Mouse (Mus musculus): ENCODE measurements around the gene Bfsp2. TPM values are rescaled to one million over a fixed set of nuclear protein-coding genes. Genes with fewer than 3 reads are reported as not detected.

The Bfsp2 gene
- polyA plus RNA-seq, 1 experiment from 2014 or later: 0.53 TPM

- WGBS: 63% methylated on average over 6 of the region's 6 CpGs
- no peaks in the 10 kb centered on the region for H3K4me1 ChIP-seq
- H3K27ac ChIP-seq: no peak overlapping the region
- H3K9ac ChIP-seq: no peak overlapping the region
- ATAC-seq (ENCODE audit: insufficient read depth, low FRiP score, low read depth): no peak
- H3K27me3 ChIP-seq (replicated peaks): no peaks in the 10 kb centered on the region
- H3K36me3 ChIP-seq: no peaks in the 10 kb centered on the region
- H3K9me3 ChIP-seq: no peaks in the 10 kb centered on the region
- H3K4me3 ChIP-seq (replicated peaks): no peak overlapping the region
- H3K4me2 ChIP-seq: no peak overlapping the region
Observed at GRCm38 (mm10) chr9:103391796-103392372, 88.3 kb downstream of the Bfsp2 start.

GRCm38 (mm10) chr9:103389261-103389660, 91.0 kb downstream of the Bfsp2 start:
- WGBS: 78% methylated on average over 6 of the region's 6 CpGs
- no peak overlapping the region for H3K9ac ChIP-seq
- H3K4me1 ChIP-seq: no peaks in the 10 kb centered on the region
- no peak for ATAC-seq (ENCODE audit: insufficient read depth, low FRiP score, low read depth)
- H3K9me3 ChIP-seq: no peaks in the 10 kb centered on the region
- no peaks in the 10 kb centered on the region for H3K27me3 ChIP-seq (replicated peaks)
- H3K36me3 ChIP-seq: no peaks in the 10 kb centered on the region
- no peak overlapping the region for H3K4me2 ChIP-seq
- no peak overlapping the region for H3K27ac ChIP-seq
- no peak overlapping the region for H3K4me3 ChIP-seq (replicated peaks)

- no peaks in the 10 kb centered on the region for H3K27me3 ChIP-seq (replicated peaks)
- no peak overlapping the region for H3K27ac ChIP-seq
- H3K36me3 ChIP-seq: no peaks in the 10 kb centered on the region
- WGBS: 45% methylated on average over 10 of the region's 10 CpGs
- ATAC-seq (ENCODE audit: insufficient read depth, low FRiP score, low read depth): no peak
- H3K4me1 ChIP-seq: 0 out of 2 replicates have a peak, but pooled peaks cover 2% of the 10 kb centered on the region
- no peak overlapping the region for H3K9ac ChIP-seq
- no peaks in the 10 kb centered on the region for H3K9me3 ChIP-seq
- H3K4me2 ChIP-seq: no peak overlapping the region
- H3K4me3 ChIP-seq (replicated peaks): no peak overlapping the region
Observed at GRCm38 (mm10) chr9:103387011-103387653, 93.1 kb downstream of the Bfsp2 start.

- Histone ChIP-seq H3K9ac (no peak overlapping the region), H3K9me3 (no peaks in the 10 kb centered on the region), H3K4me3 (replicated peaks) (no peak overlapping the region), H3K27me3 (replicated peaks) (no peaks in the 10 kb centered on the region), H3K36me3 (no peaks in the 10 kb centered on the region), H3K4me2 (no peak overlapping the region), H3K4me1 (0 out of 2 replicates have a peak, but pooled peaks cover 2% of the 10 kb centered on the region), H3K27ac (no peak overlapping the region)
- no peak for ATAC-seq (ENCODE audit: insufficient read depth, low FRiP score, low read depth)
- WGBS: 32% methylated on average over 5 of the region's 5 CpGs
Observed at GRCm38 (mm10) chr9:103386573-103386972, 93.6 kb downstream of the Bfsp2 start.

- ATAC-seq (ENCODE audit: insufficient read depth, low FRiP score, low read depth): no peak
- no peak overlapping the region for H3K27ac ChIP-seq
- no peaks in the 10 kb centered on the region for H3K9me3 ChIP-seq
- H3K4me1 ChIP-seq: 0 out of 2 replicates have a peak, but pooled peaks cover 2% of the 10 kb centered on the region
- H3K4me2 ChIP-seq: no peak overlapping the region
- WGBS: 19% methylated on average over 1 of the region's 1 CpGs
- no peaks in the 10 kb centered on the region for H3K27me3 ChIP-seq (replicated peaks)
- no peak overlapping the region for H3K4me3 ChIP-seq (replicated peaks)
- H3K9ac ChIP-seq: no peak overlapping the region
- H3K36me3 ChIP-seq: no peaks in the 10 kb centered on the region
Observed at GRCm38 (mm10) chr9:103385600-103385999, 94.6 kb downstream of the Bfsp2 start.

GRCm38 (mm10) chr9:103384141-103384796, 96.0 kb downstream of the Bfsp2 start:
- no peak overlapping the region for H3K4me2 ChIP-seq
- H3K9ac ChIP-seq: no peak overlapping the region
- no peaks in the 10 kb centered on the region for H3K9me3 ChIP-seq
- no peaks in the 10 kb centered on the region for H3K27me3 ChIP-seq (replicated peaks)
- 0 out of 2 replicates have a peak, but pooled peaks cover 2% of the 10 kb centered on the region for H3K4me1 ChIP-seq
- WGBS: 71% methylated on average over 4 of the region's 4 CpGs
- no peaks in the 10 kb centered on the region for H3K36me3 ChIP-seq
- no peak overlapping the region for H3K27ac ChIP-seq
- H3K4me3 ChIP-seq (replicated peaks): no peak overlapping the region
- no peak for ATAC-seq (ENCODE audit: insufficient read depth, low FRiP score, low read depth)

- no peak overlapping the region for H3K27ac ChIP-seq
- H3K4me3 ChIP-seq (replicated peaks): no peak overlapping the region
- no peak for ATAC-seq (ENCODE audit: insufficient read depth, low FRiP score, low read depth)
- no peaks in the 10 kb centered on the region for H3K27me3 ChIP-seq (replicated peaks)
- H3K9me3 ChIP-seq: no peaks in the 10 kb centered on the region
- no peak overlapping the region for H3K9ac ChIP-seq
- no peak overlapping the region for H3K4me2 ChIP-seq
- 0 out of 2 replicates have a peak, but pooled peaks cover 2% of the 10 kb centered on the region for H3K4me1 ChIP-seq
- no peaks in the 10 kb centered on the region for H3K36me3 ChIP-seq
- WGBS: 88% methylated on average over 1 of the region's 1 CpGs
Observed at GRCm38 (mm10) chr9:103383576-103383975, 96.6 kb downstream of the Bfsp2 start.

GRCm38 (mm10) chr9:103382989-103383388, 97.2 kb downstream of the Bfsp2 start:
- Histone ChIP-seq H3K4me2 (no peak overlapping the region), H3K27me3 (replicated peaks) (no peaks in the 10 kb centered on the region), H3K9me3 (no peaks in the 10 kb centered on the region), H3K36me3 (no peaks in the 10 kb centered on the region), H3K4me1 (0 out of 2 replicates have a peak, but pooled peaks cover 2% of the 10 kb centered on the region), H3K4me3 (replicated peaks) (no peak overlapping the region), H3K27ac (no peak overlapping the region), H3K9ac (no peak overlapping the region)
- ATAC-seq (ENCODE audit: insufficient read depth, low FRiP score, low read depth): no peak
- WGBS: 33% methylated on average over 6 of the region's 6 CpGs

GRCm38 (mm10) chr9:103380566-103380965, 99.7 kb downstream of the Bfsp2 start:
- H3K27ac ChIP-seq: no peak overlapping the region
- no peak overlapping the region for H3K9ac ChIP-seq
- H3K9me3 ChIP-seq: no peaks in the 10 kb centered on the region
- H3K36me3 ChIP-seq: no peaks in the 10 kb centered on the region
- H3K4me1 ChIP-seq: 0 out of 2 replicates have a peak, but pooled peaks cover 2% of the 10 kb centered on the region
- 96% methylated on average over 4 of the region's 4 CpGs for WGBS
- no peak for ATAC-seq (ENCODE audit: insufficient read depth, low FRiP score, low read depth)
- H3K4me3 ChIP-seq (replicated peaks): no peak overlapping the region
- H3K4me2 ChIP-seq: no peak overlapping the region
- H3K27me3 ChIP-seq (replicated peaks): no peaks in the 10 kb centered on the region

- no peaks in the 10 kb centered on the region for H3K36me3 ChIP-seq
- no peaks in the 10 kb centered on the region for H3K9me3 ChIP-seq
- H3K4me1 ChIP-seq: 0 out of 2 replicates have a peak, but pooled peaks cover 2% of the 10 kb centered on the region
- H3K4me3 ChIP-seq (replicated peaks): no peak overlapping the region
- no peak overlapping the region for H3K27ac ChIP-seq
- no peak overlapping the region for H3K4me2 ChIP-seq
- 54% methylated on average over 9 of the region's 9 CpGs for WGBS
- no peaks in the 10 kb centered on the region for H3K27me3 ChIP-seq (replicated peaks)
- no peak overlapping the region for H3K9ac ChIP-seq
- no peak for ATAC-seq (ENCODE audit: insufficient read depth, low FRiP score, low read depth)
Observed at GRCm38 (mm10) chr9:103379199-103379598, 101.0 kb downstream of the Bfsp2 start.

- no peak overlapping the region for H3K9ac ChIP-seq
- WGBS: 60% methylated on average over 10 of the region's 10 CpGs
- no peaks in the 10 kb centered on the region for H3K27me3 ChIP-seq (replicated peaks)
Observed at GRCm38 (mm10) chr9:103378686-103379085, 101.5 kb downstream of the Bfsp2 start.

More at GRCm38 (mm10) chr9:103378686-103379085, 101.5 kb downstream of the Bfsp2 start:
- H3K36me3 ChIP-seq: no peaks in the 10 kb centered on the region
- no peak overlapping the region for H3K4me2 ChIP-seq
- H3K4me1 ChIP-seq: 0 out of 2 replicates have a peak, but pooled peaks cover 2% of the 10 kb centered on the region
- no peak for ATAC-seq (ENCODE audit: insufficient read depth, low FRiP score, low read depth)
- H3K27ac ChIP-seq: no peak overlapping the region
- H3K4me3 ChIP-seq (replicated peaks): no peak overlapping the region
- H3K9me3 ChIP-seq: no peaks in the 10 kb centered on the region
